Mouse (Mus musculus) cerebellum, adult 18-20 months (tissue): ENCODE measurements around the gene Gm8082.
"Not testable (repeated sequence)": the region's sequence is repeated elsewhere in the genome, so short reads cannot be mapped to it uniquely, and the experiment has no call there.

Experiments
- DNase-seq, 2 experiments: peaks; one replicate each; pipeline ENCODE4 v3.0.0; 2021

Gm8082 gene

GRCm38 (mm10) chr14:42993524-42993923 is at the start of gene Gm8082:
Gm8082 (minus strand) TSS chr14:42993624.
- DNase-seq, result not testable (repeated sequence)

- DNase-seq, result not testable (repeated sequence)
These were observed 22.1 kb upstream of the Gm8082 start, which contains the start of gene Gm10376 for GRCm38 (mm10) chr14:43015528-43015927. Gm10376 (minus strand) TSS chr14:43015628.
